Mouse (Mus musculus): ENCODE data around the gene Sarnp. TPM values are rescaled to one million over a fixed set of nuclear protein-coding genes. Genes with fewer than 3 reads are reported as not detected.
"Not testable (repeated sequence)": the region's sequence is repeated elsewhere in the genome, so short reads cannot be mapped to it uniquely, and the experiment has no call there.

The Sarnp gene
- polyA plus RNA-seq, 1 experiment from 2014 or later, result 201 TPM

DNA sequence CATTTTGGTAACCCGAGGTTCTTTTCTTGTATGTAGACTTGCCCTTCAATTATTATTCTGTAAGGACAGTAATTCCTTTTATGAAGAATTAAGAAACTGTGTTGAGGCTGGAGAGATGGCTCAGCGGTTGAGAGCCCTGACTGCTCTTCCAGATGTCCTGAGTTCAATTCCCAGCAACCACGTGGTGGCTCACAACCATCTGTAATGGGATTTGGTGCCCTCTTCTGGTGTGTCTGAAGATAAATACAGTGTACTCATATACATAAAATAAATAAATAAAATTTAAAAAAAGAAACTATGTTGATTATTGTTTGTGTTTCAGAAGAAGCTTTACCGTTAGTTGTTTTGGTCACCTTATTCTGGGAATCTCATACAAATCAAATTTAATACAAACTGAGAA, 6.0 kb downstream of the Sarnp start:
- H3K4me1 ChIP-seq (replicated peaks); H3K9me3 ChIP-seq; ATAC-seq; H3K9ac ChIP-seq; H3K27ac ChIP-seq; H3K27me3 ChIP-seq (replicated peaks); H3K36me3 ChIP-seq: not testable (repeated sequence)
- H3K4me2 ChIP-seq (replicated peaks), result peak overlapping the region; percentile 79
- WGBS, result 74% methylated on average over 4 of the region's 4 CpGs
- peak overlapping the region; percentile 80 for H3K4me3 ChIP-seq (replicated peaks)

DNA sequence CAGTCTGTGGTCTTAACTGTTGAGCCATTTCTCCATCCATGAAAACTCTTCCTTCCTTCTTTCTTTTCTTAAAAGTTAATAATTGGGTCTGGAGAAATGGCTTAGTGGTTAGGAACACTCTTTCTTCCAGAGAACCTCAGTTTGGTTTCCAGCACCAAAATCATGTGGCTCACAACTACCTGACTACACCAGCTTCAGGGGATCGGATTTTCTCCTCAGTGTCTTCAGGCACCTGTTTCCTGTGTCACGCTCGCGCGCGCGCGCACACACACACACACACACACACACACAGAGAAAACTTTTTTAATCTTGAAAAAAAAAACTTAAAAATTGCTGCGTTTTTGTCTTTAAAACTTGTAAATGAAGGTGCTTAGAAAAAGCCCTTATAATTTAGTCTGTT, 6.7 kb downstream of the Sarnp start:
- Histone ChIP-seq H3K4me3 (replicated peaks) (no peak overlapping the region), H3K36me3 (peaks cover 5% of the 10 kb centered on the region; the same call in 1 of the 2 replicates), H3K27ac (no peak overlapping the region), H3K9me3 (no peaks in the 10 kb centered on the region), H3K27me3 (replicated peaks) (no peaks in the 10 kb centered on the region), H3K9ac (no peak overlapping the region), H3K4me1 (replicated peaks) (peaks cover 6% of the 10 kb centered on the region; the same call in 1 of the 2 replicates), H3K4me2 (replicated peaks) (no peak overlapping the region)
- 96% methylated on average over 9 of the region's 9 CpGs for WGBS
- ATAC-seq, result no peak

- Histone ChIP-seq H3K36me3 (peaks cover 16% of the 10 kb centered on the region), H3K27ac (no peak overlapping the region), H3K4me3 (replicated peaks) (no peak overlapping the region), H3K27me3 (replicated peaks) (no peaks in the 10 kb centered on the region), H3K4me1 (replicated peaks) (no peaks in the 10 kb centered on the region), H3K9ac (no peak overlapping the region), H3K4me2 (replicated peaks) (no peak overlapping the region), H3K9me3 (no peaks in the 10 kb centered on the region)
- ATAC-seq, result no peak
Observed at GRCm38 (mm10) chr10:128837400-128837799, 20.3 kb downstream of the Sarnp start.

- Histone ChIP-seq H3K4me2 (replicated peaks) (no peak overlapping the region), H3K27me3 (replicated peaks) (no peaks in the 10 kb centered on the region), H3K9me3 (no peaks in the 10 kb centered on the region), H3K4me3 (replicated peaks) (no peak overlapping the region), H3K9ac (no peak overlapping the region), H3K27ac (no peak overlapping the region), H3K4me1 (replicated peaks) (no peaks in the 10 kb centered on the region), H3K36me3 (peaks cover 21% of the 10 kb centered on the region)
- ATAC-seq, result no peak
Observed at GRCm38 (mm10) chr10:128839434-128839833, 22.3 kb downstream of the Sarnp start.

DNA sequence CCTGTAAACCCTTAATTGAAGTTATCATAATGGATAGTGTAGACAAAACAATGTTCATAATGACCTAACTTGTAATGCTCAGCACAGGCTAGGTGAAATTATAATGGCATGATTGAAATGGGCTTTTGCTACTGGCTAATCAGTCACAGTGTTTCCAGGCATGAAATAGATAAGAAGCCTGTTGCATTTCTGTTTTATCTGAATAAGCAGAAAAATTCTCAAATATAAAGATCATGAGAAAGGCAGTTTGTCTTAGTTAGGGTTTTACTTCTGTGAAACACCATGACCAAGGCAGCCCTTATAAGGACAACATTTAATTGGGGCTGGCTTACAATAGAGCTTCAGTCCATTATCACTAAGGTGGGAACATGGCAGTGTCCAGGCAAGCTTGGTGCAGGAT, 23.5 kb downstream of the Sarnp start:
- Histone ChIP-seq H3K9me3 (no peaks in the 10 kb centered on the region), H3K27me3 (replicated peaks) (no peaks in the 10 kb centered on the region), H3K9ac (no peak overlapping the region), H3K36me3 (peaks cover 21% of the 10 kb centered on the region), H3K4me2 (replicated peaks) (no peak overlapping the region), H3K27ac (no peak overlapping the region), H3K4me1 (replicated peaks) (no peaks in the 10 kb centered on the region), H3K4me3 (replicated peaks) (no peak overlapping the region)
- ATAC-seq, result no peak

DNA sequence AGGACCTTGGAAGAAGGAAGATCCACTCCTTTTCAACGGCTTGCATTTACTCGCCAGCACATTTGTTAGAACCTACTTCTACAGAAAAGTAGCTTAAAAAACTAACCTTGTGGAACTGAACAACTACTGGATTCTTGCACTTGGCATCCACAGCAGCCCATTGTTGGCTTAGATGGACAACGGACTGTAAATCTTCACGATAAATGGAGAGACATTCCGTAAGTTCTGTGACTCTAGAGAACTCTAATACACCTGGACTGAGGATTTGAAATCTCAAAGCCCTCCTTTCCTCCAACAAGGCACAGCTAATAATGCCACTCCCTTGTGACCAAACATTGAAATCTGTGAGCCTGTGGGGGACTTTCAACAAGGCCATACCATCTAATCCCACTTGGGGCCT, 26.1 kb downstream of the Sarnp start:
- ATAC-seq, result no peak
- peaks cover 25% of the 10 kb centered on the region for H3K36me3 ChIP-seq
- 87% methylated on average over 5 of the region's 5 CpGs for WGBS
- no peak overlapping the region for H3K27ac ChIP-seq
- H3K27me3 ChIP-seq (replicated peaks), result no peaks in the 10 kb centered on the region
- no peaks in the 10 kb centered on the region for H3K9me3 ChIP-seq
- H3K4me2 ChIP-seq (replicated peaks), result no peak overlapping the region
- H3K4me1 ChIP-seq (replicated peaks), result no peaks in the 10 kb centered on the region
- no peak overlapping the region for H3K4me3 ChIP-seq (replicated peaks)
- H3K9ac ChIP-seq, result no peak overlapping the region

DNA sequence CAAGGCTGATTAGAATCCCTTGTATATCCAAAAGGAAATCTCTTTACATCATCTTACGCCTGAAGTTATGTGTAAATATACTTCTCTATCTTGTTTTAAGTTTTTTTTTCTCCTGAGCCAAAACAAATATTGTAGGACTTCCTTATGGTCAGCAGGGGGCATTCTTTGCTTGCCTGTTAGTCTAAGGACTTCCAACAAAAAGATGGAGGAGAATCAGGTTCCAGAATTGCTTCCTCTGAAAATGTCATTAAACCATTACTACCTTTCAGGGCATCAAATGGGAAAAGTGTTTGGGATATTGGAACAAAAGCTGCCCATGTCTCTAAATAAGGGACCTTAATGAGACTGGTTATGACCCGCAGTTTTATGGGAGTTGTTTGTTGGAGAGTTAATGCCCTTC, 28.4 kb downstream of the Sarnp start:
- ATAC-seq, result no peak

GRCm38 (mm10) chr10:128846664-128847063, 29.5 kb downstream of the Sarnp start:
- WGBS, result 91% methylated on average over 4 of the region's 4 CpGs
- Histone ChIP-seq H3K9me3 (no peaks in the 10 kb centered on the region), H3K27me3 (replicated peaks) (no peaks in the 10 kb centered on the region), H3K4me3 (replicated peaks) (no peak overlapping the region), H3K9ac (no peak overlapping the region), H3K4me2 (replicated peaks) (no peak overlapping the region), H3K27ac (no peak overlapping the region), H3K36me3 (peaks cover 17% of the 10 kb centered on the region), H3K4me1 (replicated peaks) (no peaks in the 10 kb centered on the region)
- ATAC-seq, result no peak

More for the DNA sequence above, 28.4 kb downstream of the Sarnp start:
- Histone ChIP-seq H3K27ac (no peak overlapping the region), H3K9ac (no peak overlapping the region), H3K36me3 (peaks cover 23% of the 10 kb centered on the region), H3K9me3 (no peaks in the 10 kb centered on the region), H3K4me3 (replicated peaks) (no peak overlapping the region), H3K27me3 (replicated peaks) (no peaks in the 10 kb centered on the region), H3K4me2 (replicated peaks) (no peak overlapping the region), H3K4me1 (replicated peaks) (no peaks in the 10 kb centered on the region)
- WGBS, result 58% methylated on average over 2 of the region's 2 CpGs

DNA sequence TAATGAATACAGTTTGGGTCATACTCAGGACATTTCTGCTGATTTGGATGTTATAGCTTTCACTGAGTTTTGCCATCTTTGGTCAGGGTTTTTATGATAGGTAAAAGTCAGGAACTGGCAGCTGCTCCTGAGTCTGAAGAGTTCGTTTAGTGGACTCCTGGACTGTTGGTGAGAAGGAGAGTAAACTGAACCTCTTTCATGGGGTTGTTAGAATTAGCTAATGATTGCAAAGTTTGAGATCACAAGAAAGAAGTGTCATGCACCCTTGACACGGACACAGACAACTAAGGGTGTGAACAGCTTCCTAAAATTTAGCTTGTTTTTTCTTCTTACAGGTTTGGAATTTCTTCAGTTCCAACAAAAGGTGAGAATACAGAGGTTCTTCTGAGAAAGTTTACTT, 31.3 kb downstream of the Sarnp start:
- no peak overlapping the region for H3K9ac ChIP-seq
- H3K36me3 ChIP-seq, result peaks cover 5% of the 10 kb centered on the region; the same call in 1 of the 2 replicates
- H3K27me3 ChIP-seq (replicated peaks), result no peaks in the 10 kb centered on the region
- 57% methylated on average over 2 of the region's 2 CpGs for WGBS
- H3K4me1 ChIP-seq (replicated peaks), result no peaks in the 10 kb centered on the region
- no peak overlapping the region for H3K4me2 ChIP-seq (replicated peaks)
- no peak overlapping the region for H3K27ac ChIP-seq
- H3K4me3 ChIP-seq (replicated peaks), result no peak overlapping the region
- no peak for ATAC-seq
- no peaks in the 10 kb centered on the region for H3K9me3 ChIP-seq

- H3K4me3 ChIP-seq (replicated peaks), result no peak overlapping the region
- no peaks in the 10 kb centered on the region for H3K9me3 ChIP-seq
- H3K4me2 ChIP-seq (replicated peaks), result no peak overlapping the region
- H3K9ac ChIP-seq, result no peak overlapping the region
- H3K27me3 ChIP-seq (replicated peaks), result no peaks in the 10 kb centered on the region
- peaks cover 5% of the 10 kb centered on the region; the same call in 1 of the 2 replicates for H3K36me3 ChIP-seq
- 65% methylated on average over 3 of the region's 3 CpGs for WGBS
- no peaks in the 10 kb centered on the region for H3K4me1 ChIP-seq (replicated peaks)
- ATAC-seq, result no peak
- H3K27ac ChIP-seq, result no peak overlapping the region
Observed at GRCm38 (mm10) chr10:128850339-128850738, 33.2 kb downstream of the Sarnp start.

GRCm38 (mm10) chr10:128861176-128861575, 44.0 kb downstream of the Sarnp start:
- Histone ChIP-seq H3K9me3 (no peaks in the 10 kb centered on the region), H3K4me2 (replicated peaks) (no peak overlapping the region), H3K4me1 (replicated peaks) (no peaks in the 10 kb centered on the region), H3K4me3 (replicated peaks) (no peak overlapping the region), H3K27me3 (replicated peaks) (no peaks in the 10 kb centered on the region), H3K27ac (no peak overlapping the region), H3K36me3 (peaks cover 9% of the 10 kb centered on the region), H3K9ac (no peak overlapping the region)
- no peak for ATAC-seq

GRCm38 (mm10) chr10:128866042-128866441, 48.9 kb downstream of the Sarnp start:
- no peak overlapping the region for H3K4me3 ChIP-seq (replicated peaks)
- H3K4me2 ChIP-seq (replicated peaks), result no peak overlapping the region
- H3K9me3 ChIP-seq, result no peaks in the 10 kb centered on the region
- no peaks in the 10 kb centered on the region for H3K27me3 ChIP-seq (replicated peaks)
- H3K4me1 ChIP-seq (replicated peaks), result no peaks in the 10 kb centered on the region
- H3K36me3 ChIP-seq, result peaks cover 11% of the 10 kb centered on the region
- no peak for ATAC-seq
- WGBS, result 85% methylated on average over 3 of the region's 3 CpGs
- no peak overlapping the region for H3K27ac ChIP-seq
- no peak overlapping the region for H3K9ac ChIP-seq

DNA sequence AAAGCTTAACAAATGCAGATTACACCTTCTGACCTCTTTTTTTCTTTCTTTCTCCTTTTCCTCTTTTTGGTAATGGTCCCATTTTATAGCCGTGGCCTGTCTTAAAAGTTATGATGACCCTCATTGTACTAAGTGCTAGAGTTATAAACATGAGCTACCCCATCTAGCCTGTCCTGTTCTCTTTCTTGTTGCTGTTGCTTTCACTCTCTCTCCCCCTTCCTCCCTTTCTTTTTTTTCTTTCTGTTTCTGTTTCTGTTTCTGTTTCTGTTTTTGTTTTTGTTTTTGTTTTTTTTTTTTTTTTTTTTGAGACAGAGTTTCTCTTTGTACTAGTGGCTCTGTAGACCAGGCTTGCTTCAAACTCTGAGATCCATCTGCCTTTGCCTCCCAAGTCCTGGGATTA, 49.4 kb downstream of the Sarnp start:
- Histone ChIP-seq H3K4me2 (replicated peaks) (no peak overlapping the region), H3K36me3 (peaks cover 11% of the 10 kb centered on the region), H3K4me3 (replicated peaks) (no peak overlapping the region), H3K9me3 (no peaks in the 10 kb centered on the region), H3K9ac (no peak overlapping the region), H3K27ac (no peak overlapping the region), H3K4me1 (replicated peaks) (no peaks in the 10 kb centered on the region), H3K27me3 (replicated peaks) (no peaks in the 10 kb centered on the region)
- no peak for ATAC-seq
- WGBS, result 91% methylated on average over 1 of the region's 1 CpGs

GRCm38 (mm10) chr10:128870341-128870740, 53.2 kb downstream of the Sarnp start:
- no peak overlapping the region for H3K27ac ChIP-seq
- 81% methylated on average over 3 of the region's 3 CpGs for WGBS
- H3K4me2 ChIP-seq (replicated peaks), result no peak overlapping the region
- no peaks in the 10 kb centered on the region for H3K4me1 ChIP-seq (replicated peaks)
- no peak for ATAC-seq
- no peaks in the 10 kb centered on the region for H3K27me3 ChIP-seq (replicated peaks)
- no peak overlapping the region for H3K9ac ChIP-seq
- H3K9me3 ChIP-seq, result no peaks in the 10 kb centered on the region
- no peak overlapping the region for H3K4me3 ChIP-seq (replicated peaks)
- peaks cover 20% of the 10 kb centered on the region for H3K36me3 ChIP-seq

All from intestine, embryonic 15.5 days (tissue).